Mouse (Mus musculus) myocyte (in vitro differentiated cells): Measurements from ENCODE around the gene Hmga1. TPM values are rescaled to one million over a fixed set of nuclear protein-coding genes. Genes with fewer than 3 reads are reported as not detected.

Experiments
- H3K27me3 ChIP-seq: one replicate; pipeline ENCODE4 v1.6.1; 2011; ENCODE audit not compliant: control insufficient read depth, insufficient read depth, insufficient read length
- H3K36me3 ChIP-seq: one replicate; pipeline ENCODE4 v1.6.1; 2011; ENCODE audit not compliant: control insufficient read depth, insufficient read depth
- H3K4me2 ChIP-seq: one replicate; pipeline ENCODE4 v1.6.1; 2011; ENCODE audit warnings: low read depth, control low read depth
- H3K4me3 ChIP-seq: one replicate; pipeline ENCODE4 v1.5.1; 2011; ENCODE audit warnings: mild to moderate bottlenecking, control low read depth, moderate library complexity
- H3K79me2 ChIP-seq: one replicate; pipeline ENCODE4 v1.6.1; 2011; ENCODE audit not compliant: control insufficient read depth, insufficient read depth
- H3ac ChIP-seq: one replicate; pipeline ENCODE4 v1.6.1; 2011; ENCODE audit not compliant: control insufficient read depth, insufficient read length
- CEBPB ChIP-seq: IDR thresholded peaks from 2 replicates; pipeline ENCODE4 v1.6.1; 2011; ENCODE audit warnings: mild to moderate bottlenecking, moderate library complexity; ENCODE audit not compliant: poor library complexity, insufficient read depth, severe bottlenecking
- E2F4 ChIP-seq: IDR thresholded peaks from one replicate; pipeline ENCODE4 v1.6.1; 2011; ENCODE audit warnings: mild to moderate bottlenecking, control low read depth, moderate library complexity; ENCODE audit not compliant: insufficient read depth
- MAX ChIP-seq: IDR thresholded peaks from one replicate; pipeline ENCODE4 v1.6.1; 2011; ENCODE audit warnings: low read depth, mild to moderate bottlenecking, control low read depth
- MYOD1 ChIP-seq, 3 experiments: IDR thresholded peaks; one replicate each; pipeline ENCODE4 v1.6.1; 2011; ENCODE audit warnings: control low read depth in 2 of 3, low read depth in 2 of 3, mild to moderate bottlenecking in 2 of 3, moderate library complexity in 1 of 3; ENCODE audit not compliant: insufficient read length in 2 of 3, control insufficient read depth in 1 of 3
- MYOG ChIP-seq, 3 experiments: IDR thresholded peaks; one replicate each; pipeline ENCODE4 v1.6.1; 2011; ENCODE audit warnings: control low read depth in 2 of 3, low read depth in 2 of 3, mild to moderate bottlenecking in 2 of 3; ENCODE audit not compliant: insufficient read length in 2 of 3, control insufficient read depth in 1 of 3, insufficient read depth in 1 of 3
- POLR2A ChIP-seq: IDR thresholded peaks from one replicate; pipeline ENCODE4 v1.6.1; 2011; ENCODE audit warnings: low read depth, mild to moderate bottlenecking, control low read depth, moderate library complexity; ENCODE audit not compliant: insufficient read length
- POLR2AphosphoS2 ChIP-seq: IDR thresholded peaks from one replicate; pipeline ENCODE4 v1.6.1; 2011; ENCODE audit warnings: low read depth, control low read depth; ENCODE audit not compliant: insufficient read length
- REST ChIP-seq: IDR thresholded peaks from one replicate; pipeline ENCODE4 v1.6.1; 2011; ENCODE audit warnings: mild to moderate bottlenecking, control low read depth, moderate library complexity; ENCODE audit not compliant: insufficient read depth, insufficient read length
- SRF ChIP-seq: IDR thresholded peaks from one replicate; pipeline ENCODE4 v1.6.1; 2011; ENCODE audit warnings: low read depth; ENCODE audit not compliant: control insufficient read depth, insufficient read length
- TCF12 ChIP-seq: IDR thresholded peaks from one replicate; pipeline ENCODE4 v1.6.1; 2011; ENCODE audit warnings: mild to moderate bottlenecking, control low read depth; ENCODE audit not compliant: poor library complexity, insufficient read depth, severe bottlenecking
- TCF3 ChIP-seq: IDR thresholded peaks from one replicate; pipeline ENCODE4 v1.6.1; 2011; ENCODE audit warnings: low read depth, control low read depth; ENCODE audit not compliant: insufficient read length
- USF1 ChIP-seq: IDR thresholded peaks from one replicate; pipeline ENCODE4 v1.6.1; 2011; ENCODE audit warnings: low read depth, mild to moderate bottlenecking, control low read depth, moderate library complexity
- polyA plus RNA-seq: library from polyadenylated mRNA; unstranded; fragments of >200 nt; fragmentation: generic; extraction: Trizol; gene quantifications from one replicate; pipeline ENCODE4 v1.2.1, GENCODE M21; 2012; ENCODE audit warnings: missing spikeins

Gene Hmga1
- polyA plus RNA-seq, 1 experiment, result 60.9 TPM

DNA sequence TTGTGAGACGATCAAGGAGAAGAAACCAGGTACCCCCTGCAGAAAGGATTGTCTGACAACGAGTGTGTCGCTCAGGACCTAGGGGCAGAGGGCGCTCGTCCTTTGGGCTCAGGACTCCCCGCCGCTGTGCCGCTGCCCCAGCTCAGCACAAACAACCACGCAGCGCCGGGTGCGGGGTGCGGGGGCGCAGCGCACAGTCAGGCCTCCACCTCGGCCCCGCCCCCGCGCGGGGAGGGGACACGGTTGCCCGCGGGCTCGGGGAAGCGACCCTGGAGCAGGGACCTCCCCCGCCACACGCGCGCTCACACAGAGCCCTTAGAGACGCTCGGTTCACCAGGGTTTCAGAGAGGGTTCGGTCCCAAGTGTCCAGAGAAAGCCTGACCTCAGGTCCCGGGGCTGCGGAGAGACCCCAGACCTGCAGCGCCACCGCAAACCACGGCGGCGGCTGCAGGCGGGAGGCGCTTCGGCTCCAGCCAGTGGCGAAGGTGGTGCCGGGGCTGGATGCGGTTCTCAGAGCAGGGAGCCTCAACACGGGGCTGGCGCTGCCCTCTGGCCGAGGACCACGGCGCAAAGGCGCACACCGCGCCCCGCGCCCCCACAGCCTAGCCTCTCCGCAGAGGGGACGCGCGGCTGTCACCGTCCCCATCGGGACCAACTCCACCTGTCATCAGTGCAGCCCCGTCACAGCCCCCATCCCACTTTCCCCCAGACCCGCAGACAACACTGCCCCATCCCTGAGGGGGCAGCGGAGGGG, 44.3 kb upstream of the Hmga1 start:
- H3K4me3 ChIP-seq, result no peak overlapping the region
- H3K36me3 ChIP-seq, result no peaks in the 10 kb centered on the region
- TF ChIP-seq MAX (no peak), REST (no peak), POLR2AphosphoS2 (no peak), SRF (no peak), POLR2A (no peak), USF1 (no peak), MYOG (IDR thresholded peaks at IDR 0.05; ENCODE audit: control insufficient read depth in 1 of 3, insufficient read depth in 1 of 3, insufficient read length in 2 of 3, low read depth in 2 of 3) (no peak), TCF3 (no peak), TCF12 (no peak)
- H3K4me2 ChIP-seq, result no peak overlapping the region
- H3K27me3 ChIP-seq, result peaks cover 98% of the 10 kb centered on the region
- H3ac ChIP-seq, result no peak overlapping the region
- H3K79me2 ChIP-seq, result no peaks in the 10 kb centered on the region

DNA sequence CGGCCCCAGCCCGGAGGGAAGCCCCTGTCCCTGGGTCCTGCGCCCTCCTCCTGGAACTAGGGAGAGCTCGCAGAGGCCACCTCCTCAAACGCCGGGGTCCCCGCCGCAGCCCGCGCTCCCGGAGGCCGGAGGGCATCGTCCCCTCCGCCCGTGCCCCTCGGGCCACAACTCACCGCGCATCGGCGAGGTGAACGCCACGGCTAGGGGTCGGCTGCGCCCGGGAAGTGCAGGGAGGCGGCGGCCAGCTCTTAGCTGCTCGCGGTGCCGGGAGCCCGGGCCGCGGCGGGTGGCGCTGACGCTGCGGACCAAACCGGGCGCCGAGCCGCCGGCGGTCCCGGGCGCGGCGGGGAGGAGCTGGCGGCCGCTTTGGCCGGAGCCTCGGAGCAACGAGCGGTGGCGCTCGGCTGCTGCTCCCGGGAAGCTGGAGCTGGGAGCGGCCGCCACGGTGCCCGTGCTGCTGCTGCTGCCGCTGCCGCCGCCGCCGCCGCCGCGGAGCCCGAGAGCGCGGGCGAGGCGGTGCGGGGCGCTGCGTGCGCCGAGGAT, 43.6 kb upstream of the Hmga1 start:
- Histone ChIP-seq H3K27me3 (peaks cover 98% of the 10 kb centered on the region), H3K79me2 (no peaks in the 10 kb centered on the region), H3K36me3 (no peaks in the 10 kb centered on the region), H3K4me2 (no peak overlapping the region), H3ac (no peak overlapping the region), H3K4me3 (no peak overlapping the region)
- TF ChIP-seq TCF12 (no peak), E2F4 (no peak), SRF (no peak), USF1 (no peak), TCF3 (no peak), MYOG (IDR thresholded peaks at IDR 0.05; ENCODE audit: control insufficient read depth in 1 of 3, insufficient read depth in 1 of 3, insufficient read length in 2 of 3, low read depth in 2 of 3) (no peak), POLR2AphosphoS2 (no peak), MYOD1 (IDR thresholded peaks at IDR 0.05; ENCODE audit: control insufficient read depth in 1 of 3, insufficient read length in 2 of 3, low read depth in 2 of 3) (no peak), REST (no peak), CEBPB (no peak), MAX (no peak), POLR2A (no peak)

DNA sequence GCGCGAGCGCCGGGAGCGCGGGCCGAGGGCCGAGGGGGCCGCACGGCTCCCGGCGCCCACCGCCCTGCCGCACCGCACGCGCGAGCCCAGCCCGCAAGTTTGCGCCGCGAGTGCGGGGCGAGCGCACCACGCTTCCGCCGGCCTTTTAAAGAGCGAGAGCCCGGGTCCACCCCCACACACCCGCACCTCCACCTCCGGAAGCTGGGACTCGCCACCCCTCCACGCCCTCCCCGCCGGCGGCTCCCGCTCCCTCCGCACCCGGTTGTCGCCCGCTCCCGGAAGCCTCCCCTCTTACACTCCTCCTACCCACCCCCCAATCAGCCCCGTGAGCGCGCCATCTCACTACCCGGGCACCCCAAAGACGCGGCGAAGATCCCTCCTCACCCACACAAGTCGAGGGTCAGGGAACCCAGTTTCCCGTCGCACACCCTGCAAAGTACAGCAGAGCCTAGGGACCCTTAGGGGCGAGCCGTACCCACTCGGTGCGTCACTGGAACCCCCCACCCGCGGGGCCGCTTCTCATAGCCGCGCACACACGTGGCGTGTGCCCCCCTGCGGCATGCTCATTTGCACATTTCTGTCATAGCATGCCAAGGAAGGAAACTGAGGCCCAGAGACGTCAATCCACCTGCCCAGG, 42.9 kb upstream of the Hmga1 start:
- H3K79me2 ChIP-seq, result no peaks in the 10 kb centered on the region
- TF ChIP-seq E2F4 (no peak), USF1 (no peak), CEBPB (no peak), REST (no peak), POLR2AphosphoS2 (no peak), SRF (no peak), TCF12 (no peak), TCF3 (no peak), MYOG (IDR thresholded peaks at IDR 0.05; ENCODE audit: control insufficient read depth in 1 of 3, insufficient read depth in 1 of 3, insufficient read length in 2 of 3, low read depth in 2 of 3) (no peak), MAX (no peak), POLR2A (no peak), MYOD1 (IDR thresholded peaks at IDR 0.05; ENCODE audit: control insufficient read depth in 1 of 3, insufficient read length in 2 of 3, low read depth in 2 of 3) (no peak)
- no peaks in the 10 kb centered on the region for H3K36me3 ChIP-seq
- H3K27me3 ChIP-seq, result peaks cover 98% of the 10 kb centered on the region
- no peak overlapping the region for H3ac ChIP-seq
- H3K4me3 ChIP-seq, result no peak overlapping the region
- no peak overlapping the region for H3K4me2 ChIP-seq

GRCm38 (mm10) chr17:27513916-27514762, 42.2 kb upstream of the Hmga1 start:
- no peak overlapping the region for H3K4me3 ChIP-seq

More at GRCm38 (mm10) chr17:27513916-27514762, 42.2 kb upstream of the Hmga1 start:
- TF ChIP-seq MYOG (IDR thresholded peaks at IDR 0.05; ENCODE audit: control insufficient read depth in 1 of 3, insufficient read depth in 1 of 3, insufficient read length in 2 of 3, low read depth in 2 of 3), result peak in 1 of 3 experiments; percentile 11
- no peak for TF ChIP-seq TCF3
- Histone ChIP-seq H3ac (no peak overlapping the region), H3K36me3 (no peaks in the 10 kb centered on the region), H3K27me3 (peaks cover 95% of the 10 kb centered on the region), H3K4me2 (no peak overlapping the region), H3K79me2 (no peaks in the 10 kb centered on the region)
